Mouse (Mus musculus): ENCODE results near the gene Fahd1.

Gene Fahd1

GRCm38 (mm10) chr17:24841133-24841532, 9.0 kb downstream of the Fahd1 start:
- peak; percentile 67 for DNase-seq

- no peak for DNase-seq
Observed at GRCm38 (mm10) chr17:24840341-24840740, 9.8 kb downstream of the Fahd1 start.

- DNase-seq, result no peak
Observed at GRCm38 (mm10) chr17:24839842-24840241, 10.3 kb downstream of the Fahd1 start, which contains the start of gene Hagh. Gene Hagh (plus strand): TSS chr17:24840143.

- no peak for DNase-seq
Observed at GRCm38 (mm10) chr17:24821351-24822280, 28.5 kb downstream of the Fahd1 start.

- DNase-seq, result no peak
Observed at GRCm38 (mm10) chr17:24819469-24819868, 30.7 kb downstream of the Fahd1 start.

GRCm38 (mm10) chr17:24818172-24818571, 32.0 kb downstream of the Fahd1 start:
- DNase-seq, result no peak

GRCm38 (mm10) chr17:24817503-24817902, 32.7 kb downstream of the Fahd1 start:
- peak; percentile 18 for DNase-seq

GRCm38 (mm10) chr17:24815256-24815655, 34.9 kb downstream of the Fahd1 start:
- DNase-seq, result no peak

GRCm38 (mm10) chr17:24812215-24812614, 37.9 kb downstream of the Fahd1 start:
- DNase-seq, result no peak

GRCm38 (mm10) chr17:24811211-24811610, 39.0 kb downstream of the Fahd1 start:
- DNase-seq, result no peak

- peak; percentile 80 for DNase-seq
Observed at GRCm38 (mm10) chr17:24803952-24804951, 45.9 kb downstream of the Fahd1 start, which contains the start of gene Meiob. Gene Meiob (plus strand): TSS chr17:24804289.

GRCm38 (mm10) chr17:24800524-24800923, 49.6 kb downstream of the Fahd1 start:
- DNase-seq, result no peak

- no peak for DNase-seq
Observed at GRCm38 (mm10) chr17:24799476-24799875, 50.7 kb downstream of the Fahd1 start.
